Mouse (Mus musculus) right cerebral cortex, adult 2 months (tissue): ENCODE results near the gene Tcl1b4.

ENCODE experiments used
- DNase-seq, 2 experiments: peaks; one replicate each; pipeline ENCODE4 v3.0.0; 2021 to 2022; ENCODE audit warnings: low spot score in 2 of 2

Gene Tcl1b4

GRCm38 (mm10) chr12:105248763-105249233 lies 47.0 kb downstream of the Tcl1b4 start:
- no peak for DNase-seq

- no peak for DNase-seq
Measured at GRCm38 (mm10) chr12:105253796-105254195, 52.0 kb downstream of the Tcl1b4 start.
